In genomic region chr6:4653741-4654140, GRCm38 (mm10) we compare ENCODE assay signal across 7 mouse cellular contexts. TPM values are rescaled to one million over a fixed set of nuclear protein-coding genes. Genes with fewer than 3 reads are reported as not detected.
DNase-seq lines count a peak whose midpoint lies in the region; TF ChIP-seq lines count a peak whose summit lies in the region.
"Not testable (repeated sequence)": the region's sequence is repeated elsewhere in the genome, so short reads cannot be mapped to it uniquely, and the experiment has no call there.

No protein-coding gene starts in this region.

- not testable (repeated sequence) for TF ChIP-seq EP300 in CH12.LX (IDR thresholded peaks at IDR 0.05; ENCODE audit: low read length); ES-Bruce4 (IDR thresholded peaks at IDR 0.05; ENCODE audit: insufficient read depth, low read depth, low read length)

- not testable (repeated sequence) for H3K4me1 ChIP-seq in CH12.LX (ENCODE audit: control insufficient read depth in 1 of 2, insufficient read depth in 2 of 2); ES-Bruce4 (ENCODE audit: control insufficient read depth, insufficient read depth, low read length); ES-E14 (ENCODE audit: control insufficient read depth in 2 of 2, insufficient read depth in 2 of 2, low read length in 2 of 2, poor library complexity in 1 of 2); testis, adult 2 months (ENCODE audit: control insufficient read depth, insufficient read depth, low read length)

- not testable (repeated sequence) for H3K9me3 ChIP-seq in CH12.LX (replicated peaks; ENCODE audit: low read length); ES-Bruce4 (replicated peaks; ENCODE audit: control insufficient read depth, insufficient read depth, low read length, poor library complexity, severe bottlenecking); ES-E14 (ENCODE audit: control insufficient read depth, insufficient read depth, low read depth, low read length)

- H3K36me3 ChIP-seq in CH12.LX (replicated peaks in 1 of 2; ENCODE audit: control insufficient read depth in 1 of 2, insufficient read depth in 1 of 2, low read length in 1 of 2); ES-Bruce4 (ENCODE audit: control insufficient read depth, insufficient read depth, low read length, poor library complexity, severe bottlenecking); ES-E14 (ENCODE audit: control insufficient read depth, insufficient read depth, low read length, poor library complexity, severe bottlenecking); testis, adult 2 months (ENCODE audit: control insufficient read depth, insufficient read depth, low read length): not testable (repeated sequence)

- not testable (repeated sequence) for H3K79me2 ChIP-seq in CH12.LX (replicated peaks; ENCODE audit: control insufficient read depth, extremely low read depth, insufficient read depth, poor library complexity, severe bottlenecking)

- not testable (repeated sequence) for H3K4me2 ChIP-seq in CH12.LX (ENCODE audit: insufficient read depth, low read depth, poor library complexity, severe bottlenecking)

- H3K9ac ChIP-seq in CH12.LX (ENCODE audit: insufficient read depth, low read depth) = not testable (repeated sequence)
- H3K9ac ChIP-seq in ES-Bruce4 (ENCODE audit: low read depth, poor library complexity, severe bottlenecking) (peak overlapping the region; percentile 78; the same call in 1 of the 2 replicates), ES-E14 (ENCODE audit: insufficient read depth, low read depth, low read length, poor library complexity, severe bottlenecking) (peak overlapping the region; percentile 50; the same call in 1 of the 2 replicates)

- peak in 1 of 2 experiments; percentile 48; a peak in 2 of 4 replicates for TF ChIP-seq CTCF in CH12.LX (conservative IDR thresholded peaks at IDR 0.05 in 1 of 2, IDR thresholded peaks at IDR 0.05 in 1 of 2; ENCODE audit: low read depth in 2 of 2, low read length in 2 of 2)
- not testable (repeated sequence) for TF ChIP-seq CTCF in ES-Bruce4 (IDR thresholded peaks at IDR 0.05; ENCODE audit: low read depth, low read length); testis, adult 2 months (IDR thresholded peaks at IDR 0.05; ENCODE audit: control insufficient read depth, insufficient read depth, insufficient replicate concordance, low read depth, low read length)

- peak; percentile 9 for TF ChIP-seq RAD21 in CH12.LX (IDR thresholded peaks at IDR 0.05; ENCODE audit: low read depth, low read length)

- in situ Hi-C loops in CH12.LX (cut with MboI; ENCODE audit: low pct_ligation_motif_present, low pct_unique_long_range_greater_than_20kb, low sequenced_read_pairs) (loop anchor here (25.0 kb wide), 2 partner anchors 459 to 734 kb away; partner anchors contain the start of gene Asb4), ES-E14 (cut with MboI; ENCODE audit: low sequenced_read_pairs in 2 of 2, unreplicated experiment in 2 of 2) (loop anchor here (5.0 to 25.0 kb wide), 3 partner anchors 729 to 934 kb away; partner anchors contain the start of gene Asb4 (in 2 of the 2))

- TF ChIP-seq POLR2A in CH12.LX (IDR thresholded peaks at IDR 0.05; ENCODE audit: low read depth, low read length); ES-Bruce4 (IDR thresholded peaks at IDR 0.05; ENCODE audit: insufficient read depth, low read length); testis, adult 2 months (IDR thresholded peaks at IDR 0.05; ENCODE audit: control insufficient read depth, low read depth, low read length): not testable (repeated sequence)

- not testable (repeated sequence) for H3K27ac ChIP-seq in CH12.LX (ENCODE audit: insufficient read depth, low read depth); ES-Bruce4 (ENCODE audit: insufficient read depth, low read length); ES-E14 (ENCODE audit: insufficient read depth, low read depth, low read length, poor library complexity, severe bottlenecking); testis, adult 2 months (ENCODE audit: control insufficient read depth, insufficient read depth, low read depth, low read length)

- not testable (repeated sequence) for H3K4me3 ChIP-seq in CH12.LX (replicated peaks in 1 of 3; ENCODE audit: low read depth in 2 of 3, low read length in 2 of 3, poor library complexity in 1 of 3); ES-Bruce4 (ENCODE audit: low read depth, low read length); ES-E14 (ENCODE audit: insufficient read depth in 1 of 2, low read depth in 1 of 2, low read length in 2 of 2, poor library complexity in 1 of 2, severe bottlenecking in 1 of 2)
- peak overlapping the region; percentile 51 for H3K4me3 ChIP-seq in testis, adult 2 months (ENCODE audit: control insufficient read depth, low read depth, low read length)

- not testable (repeated sequence) for H3K27me3 ChIP-seq in CH12.LX (replicated peaks); ES-Bruce4 (ENCODE audit: control insufficient read depth, insufficient read depth, low read length, poor library complexity, severe bottlenecking); testis, adult 2 months (ENCODE audit: control insufficient read depth, insufficient read depth, low read length)

- DNase-seq in CH12.LX (ENCODE audit: extremely low read depth); ES-E14 (ENCODE audit: low read depth, low spot score): not testable (repeated sequence)
- DNase-seq in ES-CJ7 (ENCODE audit: low read depth, low spot score) = peak; percentile 59
- peak; percentile 70 for DNase-seq in R1 (ENCODE audit: low read depth, low spot score)
- DNase-seq in ZHBTc4 (ENCODE audit: low read depth, low spot score) = peak; percentile 70

- dilution Hi-C loops in CH12.LX (cut with MboI; ENCODE audit: extremely low pct_ligation_motif_present, extremely low pct_unique_long_range_greater_than_20kb, low sequenced_read_pairs) = not testable (repeated sequence)

RNA-seq across cellular contexts. Expression of gene Casd1, which starts 53.1 kb away (rescaled TPM):
- total RNA-seq in CH12.LX (2012; rRNA removed) = 13.1 and 13.9 TPM in 2 replicates
- 38.2 and 42.7 TPM in 2 replicates for total RNA-seq in CH12.LX (2014; rRNA removed)
- polyA plus RNA-seq in CH12.LX (2012; ENCODE audit: insufficient read length, low read depth) = 16.7 and 30.4 TPM in 2 replicates
- polyA plus RNA-seq in ES-Bruce4 (2011; ENCODE audit: insufficient read depth, insufficient read length, low read depth, missing spikeins) = 11.4 and 15.1 TPM in 2 replicates
- 12.5 and 15.6 TPM in 2 replicates for total RNA-seq in ES-E14 (2012; rRNA removed)
- polyA plus RNA-seq in testis, adult 2 months (2012; rRNA removed) = 3.8 and 3.9 TPM in 2 replicates
